Mouse (Mus musculus) stomach, postnatal 0 days (tissue): ENCODE measurements around the gene Churc1. TPM values are rescaled to one million over a fixed set of nuclear protein-coding genes. Genes with fewer than 3 reads are reported as not detected.
A peak's percentile ranks its signal among the peaks of the same experiment; 100 is the strongest.

Experiments used
- ATAC-seq: fragments of 200-750 bp; cut with Nextera tagmentation; 2 replicates; pipeline ENCODE4 v1.8.0; 2017; ENCODE audit not compliant: low FRiP score, low TSS enrichment
- DNase-seq: peaks from one replicate; pipeline ENCODE4 v3.0.0-alpha.2; 2016; ENCODE audit warnings: low spot score
- H3K27ac ChIP-seq: fragments of 300-500 bp; sonication (generic); replicated peaks from 2 replicates; pipeline ENCODE4 v1.5.1; 2014; ENCODE audit warnings: mild to moderate bottlenecking, control low read depth
- H3K27me3 ChIP-seq: fragments of 300-500 bp; sonication (generic); 2 replicates; pipeline ENCODE4 v1.6.1; 2014; ENCODE audit warnings: low read length; ENCODE audit not compliant: control insufficient read depth, insufficient read depth
- H3K36me3 ChIP-seq: fragments of 300-500 bp; sonication (generic); 2 replicates; pipeline ENCODE4 v1.6.1; 2014; ENCODE audit warnings: low read length, mixed read lengths; ENCODE audit not compliant: control insufficient read depth, insufficient read depth
- H3K4me1 ChIP-seq: fragments of 300-500 bp; sonication (generic); replicated peaks from 2 replicates; pipeline ENCODE4 v1.6.1; 2014; ENCODE audit warnings: antibody characterized with exemption; ENCODE audit not compliant: control insufficient read depth, insufficient read depth
- H3K4me2 ChIP-seq: fragments of 300-500 bp; sonication (generic); replicated peaks from 2 replicates; pipeline ENCODE4 v1.6.1; 2014; ENCODE audit warnings: low read depth, mild to moderate bottlenecking, control low read depth, moderate library complexity
- H3K4me3 ChIP-seq: fragments of 300-500 bp; sonication (generic); 2 replicates; pipeline ENCODE4 v1.5.1; 2014; ENCODE audit warnings: low read depth, low read length, control low read depth
- H3K9ac ChIP-seq: fragments of 300-500 bp; sonication (generic); 2 replicates; pipeline ENCODE4 v1.6.1; 2014; ENCODE audit warnings: mild to moderate bottlenecking, low read length, control low read depth, mixed read lengths
- H3K9me3 ChIP-seq: fragments of 300-500 bp; sonication (generic); 2 replicates; pipeline ENCODE4 v1.6.1; 2016; ENCODE audit warnings: low read length; ENCODE audit not compliant: control insufficient read depth
- CTCF ChIP-seq: IDR thresholded peaks from 2 replicates; pipeline ENCODE4 v1.5.1; 2016; ENCODE audit warnings: antibody characterized with exemption, low read depth, mild to moderate bottlenecking, moderate library complexity
- EP300 ChIP-seq: optimal IDR thresholded peaks from 2 replicates; pipeline ENCODE3; 2016; ENCODE audit warnings: antibody characterized with exemption
- WGBS: fragments of 180-500 bp; shearing (Covaris S2); extraction: QIAGEN DNeasy Blood & Tissue Kit; methylation state at CpG from one replicate; pipeline ENCODE4 v1.1.7; 2014; 5-methylcytosine and 5-hydroxymethylcytosine counted together
- polyA plus RNA-seq: library from polyadenylated mRNA; unstranded; fragments of >200 nt; fragmentation: Nextera tagmentation; extraction: Ambion mirVana; gene quantifications from 2 replicates; pipeline ENCODE4 v1.2.1, GENCODE M21; 2015

Gene Churc1
- polyA plus RNA-seq, 1 experiment from 2014 or later: 163 TPM

DNA sequence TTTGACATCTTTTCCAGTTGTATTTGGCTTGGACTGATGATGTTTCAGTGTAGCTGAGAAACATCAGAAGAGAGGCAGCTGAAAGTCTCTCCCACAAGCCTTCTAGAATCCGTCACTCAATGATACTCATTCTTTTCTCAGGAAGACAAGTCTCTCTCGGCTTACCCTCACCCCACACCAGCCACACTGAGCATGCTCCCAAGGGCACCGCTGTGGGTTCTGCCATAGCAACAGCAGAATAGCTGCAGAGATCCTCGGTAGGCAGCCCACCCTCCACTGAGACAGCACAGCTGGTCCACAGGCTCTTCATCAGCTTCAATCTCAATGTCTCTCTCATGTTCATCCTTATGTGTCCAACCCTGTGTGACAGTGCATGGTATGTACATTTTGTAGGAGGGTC lies 59.9 kb downstream of the Churc1 start:
- peaks cover 6% of the 10 kb centered on the region; the same call in 1 of the 2 replicates for H3K4me1 ChIP-seq
- no peaks in the 10 kb centered on the region for H3K36me3 ChIP-seq
- H3K4me3 ChIP-seq: no peak overlapping the region
- H3K4me2 ChIP-seq: no peak overlapping the region
- H3K27ac ChIP-seq: no peak overlapping the region
- ATAC-seq (no peak), DNase-seq (no peak)
- H3K27me3 ChIP-seq: no peaks in the 10 kb centered on the region
- H3K9ac ChIP-seq: no peak overlapping the region
- TF ChIP-seq EP300 (no peak), CTCF (no peak)
- no peaks in the 10 kb centered on the region for H3K9me3 ChIP-seq
- 65% methylated on average over 4 of the region's 4 CpGs for WGBS

DNA sequence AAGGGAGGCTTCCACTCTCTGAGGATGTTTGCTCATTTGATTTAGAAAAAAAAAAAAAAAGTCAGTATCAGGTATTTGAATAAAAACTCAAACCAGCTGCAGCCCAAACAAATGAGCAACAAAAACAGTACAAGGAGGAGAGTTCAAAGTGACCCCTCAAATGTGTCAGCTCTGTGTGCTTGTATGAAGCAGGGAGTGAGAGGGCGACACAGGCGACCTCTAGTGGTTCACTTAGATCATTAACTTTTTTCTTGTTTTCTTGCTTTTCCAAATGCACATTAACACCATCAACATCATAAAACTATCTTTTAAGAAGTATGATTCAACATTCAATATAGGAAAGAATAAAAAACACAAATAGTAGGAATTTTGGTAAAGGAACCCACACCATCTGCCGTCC lies 67.4 kb downstream of the Churc1 start:
- DNase-seq (no peak), ATAC-seq (no peak)
- H3K27me3 ChIP-seq: 0 out of 2 replicates have a peak, but pooled peaks cover 2% of the 10 kb centered on the region
- peak; percentile 89 for TF ChIP-seq CTCF
- TF ChIP-seq EP300: no peak
- no peak overlapping the region for H3K4me2 ChIP-seq
- H3K9ac ChIP-seq: no peak overlapping the region
- WGBS: 4% methylated on average over 3 of the region's 3 CpGs
- no peaks in the 10 kb centered on the region for H3K4me1 ChIP-seq
- no peak overlapping the region for H3K27ac ChIP-seq
- H3K4me3 ChIP-seq: no peak overlapping the region
- H3K9me3 ChIP-seq: no peaks in the 10 kb centered on the region
- H3K36me3 ChIP-seq: no peaks in the 10 kb centered on the region

Other genes starting within 250 kb of the Churc1 start
- gene Plekhg3, start 234.6 kb upstream of the Churc1 start, polyA plus RNA-seq: 5.7 and 6.4 TPM in 2 replicates
- gene Sptb, start 55.0 kb upstream of the Churc1 start, polyA plus RNA-seq: 0.29 and 0.30 TPM in 2 replicates
- gene Fntb, start 51 bp downstream of the Churc1 start, polyA plus RNA-seq: 22.4 and 23.8 TPM in 2 replicates
- gene Gpx2, start 30.0 kb downstream of the Churc1 start, polyA plus RNA-seq: 217 and 236 TPM in 2 replicates
- gene Rab15, start 57.4 kb downstream of the Churc1 start, polyA plus RNA-seq: 24.0 and 27.2 TPM in 2 replicates
- gene Max, start 196.7 kb downstream of the Churc1 start, polyA plus RNA-seq: 11.4 TPM in 2 replicates